Mouse (Mus musculus) limb, embryonic 12.5 days (tissue): ENCODE measurements at regions not wholly inside any gene's neighbourhood (a gene's known extent, or its start where the extent isn't known, plus 50 kb on each side); places are given as distances from the start of the nearest gene placed in this dataset. TPM values are rescaled to one million over a fixed set of nuclear protein-coding genes. Genes with fewer than 3 reads are reported as not detected.
"Not testable (repeated sequence)": the region's sequence is repeated elsewhere in the genome, so short reads cannot be mapped to it uniquely, and the experiment has no call there.

Experiments
- ATAC-seq: fragments of 200-750 bp; cut with Nextera tagmentation; 2 replicates; pipeline ENCODE4 v1.8.0; 2017; ENCODE audit warnings: low read depth, moderate TSS enrichment; ENCODE audit not compliant: insufficient number of reproducible peaks, insufficient read depth, low FRiP score, low TSS enrichment
- H3K27ac ChIP-seq: fragments of 300-500 bp; sonication (generic); 2 replicates; pipeline ENCODE4 v1.5.1; 2016; ENCODE audit warnings: mild to moderate bottlenecking, moderate library complexity
- H3K27me3 ChIP-seq: fragments of 300-500 bp; sonication (generic); 2 replicates; pipeline ENCODE4 v1.6.1; 2016; ENCODE audit warnings: mild to moderate bottlenecking, moderate library complexity
- H3K36me3 ChIP-seq: fragments of 300-500 bp; sonication (generic); 2 replicates; pipeline ENCODE4 v1.6.1; 2016; ENCODE audit warnings: mild to moderate bottlenecking, moderate library complexity
- H3K4me1 ChIP-seq: fragments of 300-500 bp; sonication (generic); replicated peaks from 2 replicates; pipeline ENCODE4 v1.6.1; 2016
- H3K4me2 ChIP-seq: fragments of 300-500 bp; sonication (generic); 2 replicates; pipeline ENCODE4 v1.6.1; 2016; ENCODE audit warnings: mild to moderate bottlenecking, moderate library complexity
- H3K4me3 ChIP-seq: fragments of 300-500 bp; sonication (generic); replicated peaks from 2 replicates; pipeline ENCODE4 v1.5.1; 2016; ENCODE audit warnings: mild to moderate bottlenecking
- H3K9ac ChIP-seq: fragments of 300-500 bp; sonication (generic); replicated peaks from 2 replicates; pipeline ENCODE4 v1.6.1; 2016; ENCODE audit warnings: mild to moderate bottlenecking, moderate library complexity
- H3K9me3 ChIP-seq: fragments of 300-500 bp; sonication (generic); 2 replicates; pipeline ENCODE4 v1.6.1; 2016; ENCODE audit warnings: mild to moderate bottlenecking, moderate library complexity
- WGBS: fragments of 180-500 bp; shearing (Covaris S2); methylation state at CpG from one replicate; pipeline ENCODE4 v1.1.7; 2016; 5-methylcytosine and 5-hydroxymethylcytosine counted together
- microRNA-seq: library from miRNA; unstranded; fragments of <30 nt; microRNA quantifications from one replicate; pipeline ENCODE4, GENCODE M21; 2017

GRCm38 (mm10) chr8:97251458-97251865 lies 1363.1 kb upstream of the Got2 start:
- no peak overlapping the region for H3K9ac ChIP-seq
- no peak overlapping the region for H3K4me3 ChIP-seq
- peak; percentile 84 for ATAC-seq
- no peaks in the 10 kb centered on the region for H3K36me3 ChIP-seq
- 15% methylated on average over 5 of the region's 5 CpGs for WGBS
- no peak overlapping the region; the same call in 1 of the 2 replicates for H3K4me2 ChIP-seq
- H3K27ac ChIP-seq: no peak overlapping the region
- peaks cover 10% of the 10 kb centered on the region; the same call in 1 of the 2 replicates for H3K4me1 ChIP-seq
- 0 out of 2 replicates have a peak, but pooled peaks cover 3% of the 10 kb centered on the region for H3K27me3 ChIP-seq
- H3K9me3 ChIP-seq: 0 out of 2 replicates have a peak, but pooled peaks cover 1% of the 10 kb centered on the region

- Histone ChIP-seq H3K27me3 (no peaks in the 10 kb centered on the region), H3K9me3 (no peaks in the 10 kb centered on the region), H3K27ac (no peak overlapping the region), H3K36me3 (no peaks in the 10 kb centered on the region), H3K4me1 (no peaks in the 10 kb centered on the region; the same call in 1 of the 2 replicates), H3K9ac (no peak overlapping the region), H3K4me2 (no peak overlapping the region), H3K4me3 (no peak overlapping the region)
- WGBS: 80% methylated on average over 4 of the region's 4 CpGs
- no peak for ATAC-seq
Measured at GRCm38 (mm10) chr8:97234551-97235107, 1346.3 kb upstream of the Got2 start.

GRCm38 (mm10) chr8:97232619-97233376 lies 1344.5 kb upstream of the Got2 start:
- H3K27me3 ChIP-seq: no peaks in the 10 kb centered on the region
- no peak overlapping the region for H3K9ac ChIP-seq
- no peak for ATAC-seq
- no peak overlapping the region for H3K4me3 ChIP-seq
- H3K4me1 ChIP-seq: no peaks in the 10 kb centered on the region; the same call in 1 of the 2 replicates
- H3K27ac ChIP-seq: 0 out of 2 replicates have a peak overlapping the region, but pooled peaks have one; percentile 5
- 48% methylated on average over 2 of the region's 2 CpGs for WGBS
- H3K36me3 ChIP-seq: no peaks in the 10 kb centered on the region
- no peak overlapping the region for H3K4me2 ChIP-seq
- H3K9me3 ChIP-seq: no peaks in the 10 kb centered on the region

GRCm38 (mm10) chr8:97231652-97232051 lies 1343.3 kb upstream of the Got2 start:
- no peak overlapping the region for H3K27ac ChIP-seq
- H3K9me3 ChIP-seq: no peaks in the 10 kb centered on the region
- H3K4me1 ChIP-seq: no peaks in the 10 kb centered on the region; the same call in 1 of the 2 replicates
- no peak overlapping the region for H3K9ac ChIP-seq
- 87% methylated on average over 5 of the region's 5 CpGs for WGBS
- no peak overlapping the region for H3K4me3 ChIP-seq
- ATAC-seq: no peak
- H3K36me3 ChIP-seq: no peaks in the 10 kb centered on the region
- H3K27me3 ChIP-seq: no peaks in the 10 kb centered on the region
- H3K4me2 ChIP-seq: no peak overlapping the region

GRCm38 (mm10) chr8:97191806-97192205 lies 1303.5 kb upstream of the Got2 start:
- no peak for ATAC-seq
- H3K4me3 ChIP-seq: no peak overlapping the region
- 91% methylated on average over 1 of the region's 1 CpGs for WGBS
- no peak overlapping the region for H3K27ac ChIP-seq
- H3K4me1 ChIP-seq: no peaks in the 10 kb centered on the region
- H3K27me3 ChIP-seq: no peaks in the 10 kb centered on the region
- no peak overlapping the region for H3K4me2 ChIP-seq
- H3K36me3 ChIP-seq: no peaks in the 10 kb centered on the region
- no peaks in the 10 kb centered on the region for H3K9me3 ChIP-seq
- no peak overlapping the region for H3K9ac ChIP-seq

GRCm38 (mm10) chr8:97183831-97184230 lies 1295.5 kb upstream of the Got2 start:
- H3K9me3 ChIP-seq, H3K4me1 ChIP-seq, H3K4me2 ChIP-seq, H3K36me3 ChIP-seq, H3K27me3 ChIP-seq, H3K27ac ChIP-seq, H3K4me3 ChIP-seq, H3K9ac ChIP-seq, ATAC-seq: not testable (repeated sequence)
- WGBS: 90% methylated on average over 13 of the region's 13 CpGs

- H3K4me2 ChIP-seq, ATAC-seq, H3K27ac ChIP-seq, H3K4me3 ChIP-seq, H3K36me3 ChIP-seq, H3K27me3 ChIP-seq, H3K9ac ChIP-seq, H3K4me1 ChIP-seq, H3K9me3 ChIP-seq: not testable (repeated sequence)
Measured at GRCm38 (mm10) chr8:97182456-97182855, 1294.1 kb upstream of the Got2 start.

Small RNA genes in the stretch of these regions (microRNA-seq; reads per million reads assigned to microRNA genes)
- not detected for gene Gm26399
